Comparison of ENCODE assay signal across 26 mouse cellular contexts in genomic region chr11:85894136-85894530, GRCm38 (mm10). TPM values are rescaled to one million over a fixed set of nuclear protein-coding genes. Genes with fewer than 3 reads are reported as not detected.
DNase-seq lines count a peak whose midpoint lies in the region; ATAC-seq and TF ChIP-seq lines count a peak whose summit lies in the region.
"Had no signal": no experiment of that assay in that cellular context is flagged by ENCODE, and none has a peak within 500 bp of the region (broad histone marks: within the 10 kb centered on the region; RNA-seq: fewer than 3 reads in every experiment).

No protein-coding gene starts in this region.

- H3K9ac ChIP-seq in hindbrain, embryonic 11.5 days (ENCODE audit: low read depth, low read length), result no peak overlapping the region
- H3K9ac ChIP-seq in hindbrain, embryonic 14.5 days, result no peak overlapping the region
- H3K9ac ChIP-seq in lung, postnatal 0 days (replicated peaks; ENCODE audit: low read depth), result 0 out of 2 replicates have a peak overlapping the region, but pooled peaks have one; percentile 5
- peak overlapping the region; percentile 60; the same call in 1 of the 2 replicates for H3K9ac ChIP-seq in limb, embryonic 14.5 days (ENCODE audit: low read depth, low read length, severe bottlenecking)
- H3K9ac ChIP-seq: embryonic facial prominence, embryonic 12.5 days; forebrain, embryonic 15.5 days; heart, embryonic 12.5 days had no signal

- WGBS in hindbrain, embryonic 11.5 days, result 3% methylated on average over 3 of the region's 3 CpGs
- WGBS in hindbrain, embryonic 14.5 days, result 4% methylated on average over 3 of the region's 3 CpGs
- WGBS in lung, postnatal 0 days, result 12% methylated on average over 3 of the region's 3 CpGs
- 3% methylated on average over 3 of the region's 3 CpGs for WGBS in limb, embryonic 10.5 days
- WGBS in limb, embryonic 14.5 days, result 14% methylated on average over 3 of the region's 3 CpGs

- ATAC-seq in hindbrain, embryonic 11.5 days (ENCODE audit: low FRiP score), result no peak
- ATAC-seq in hindbrain, embryonic 14.5 days (ENCODE audit: low FRiP score), result no peak
- no peak for ATAC-seq in lung, postnatal 0 days
- no peak for ATAC-seq in limb, embryonic 14.5 days (ENCODE audit: low FRiP score, low read depth)
- ATAC-seq: CD4-positive, CD25-positive, alpha-beta regulatory T cell, adult 4 months; forebrain, embryonic 15.5 days had no signal

- TF ChIP-seq CTCF in lung, postnatal 0 days (IDR thresholded peaks at IDR 0.05), result no peak
- no peak for TF ChIP-seq CTCF in layer of hippocampus, adult 2 months (conservative IDR thresholded peaks at IDR 0.05)

- no peak for TF ChIP-seq EP300 in lung, postnatal 0 days (IDR thresholded peaks at IDR 0.05)

- no peak overlapping the region for H3K4me2 ChIP-seq in hindbrain, embryonic 11.5 days (replicated peaks; ENCODE audit: low read depth, low read length)
- no peak overlapping the region for H3K4me2 ChIP-seq in hindbrain, embryonic 14.5 days (replicated peaks)
- H3K4me2 ChIP-seq in lung, postnatal 0 days (replicated peaks; ENCODE audit: low read depth, low read length), result peak overlapping the region; percentile 46
- peak overlapping the region; percentile 73 for H3K4me2 ChIP-seq in limb, embryonic 14.5 days (replicated peaks; ENCODE audit: low read depth, low read length, severe bottlenecking)

- TF ChIP-seq POLR2A in limb, embryonic 14.5 days (IDR thresholded peaks at IDR 0.05; ENCODE audit: borderline replicate concordance, extremely low read depth, insufficient read depth, insufficient read length), result no peak

- H3K9me3 ChIP-seq in hindbrain, embryonic 11.5 days (ENCODE audit: control insufficient read depth, low read length), result no peaks in the 10 kb centered on the region
- no peaks in the 10 kb centered on the region for H3K9me3 ChIP-seq in hindbrain, embryonic 14.5 days (ENCODE audit: control insufficient read depth, low read length)
- H3K9me3 ChIP-seq in lung, postnatal 0 days (ENCODE audit: low read length), result no peaks in the 10 kb centered on the region
- no peaks in the 10 kb centered on the region for H3K9me3 ChIP-seq in limb, embryonic 10.5 days (replicated peaks)
- no peaks in the 10 kb centered on the region for H3K9me3 ChIP-seq in limb, embryonic 14.5 days (ENCODE audit: control insufficient read depth, low read length)
- H3K9me3 ChIP-seq: embryonic facial prominence, embryonic 12.5 days; forebrain, embryonic 15.5 days; G1E; heart, embryonic 12.5 days; hindbrain, embryonic 10.5 days had no signal

- no peak overlapping the region for H3K27ac ChIP-seq in hindbrain, embryonic 11.5 days (ENCODE audit: low read depth, low read length)
- H3K27ac ChIP-seq in hindbrain, embryonic 14.5 days, result no peak overlapping the region
- peak overlapping the region; percentile 75 for H3K27ac ChIP-seq in lung, postnatal 0 days (ENCODE audit: low read length)
- peak overlapping the region; percentile 97 for H3K27ac ChIP-seq in limb, embryonic 10.5 days
- peak overlapping the region; percentile 87 for H3K27ac ChIP-seq in limb, embryonic 14.5 days (replicated peaks; ENCODE audit: low read depth, low read length)
- no peak overlapping the region for H3K27ac ChIP-seq in layer of hippocampus, adult 2 months
- H3K27ac ChIP-seq: embryonic facial prominence, embryonic 12.5 days; forebrain, embryonic 15.5 days; heart, adult 2 months; hindbrain, embryonic 10.5 days had no signal

- H3K36me3 ChIP-seq in hindbrain, embryonic 11.5 days (ENCODE audit: control insufficient read depth, insufficient read depth, low read length), result no peaks in the 10 kb centered on the region
- H3K36me3 ChIP-seq in hindbrain, embryonic 14.5 days (replicated peaks; ENCODE audit: control insufficient read depth, insufficient read depth), result no peaks in the 10 kb centered on the region
- H3K36me3 ChIP-seq in lung, postnatal 0 days (ENCODE audit: insufficient read depth, low read length), result no peaks in the 10 kb centered on the region
- H3K36me3 ChIP-seq in limb, embryonic 10.5 days, result peaks cover 46% of the 10 kb centered on the region
- H3K36me3 ChIP-seq in limb, embryonic 14.5 days (ENCODE audit: control insufficient read depth, insufficient read depth, low read length), result peaks cover 10% of the 10 kb centered on the region
- H3K36me3 ChIP-seq: embryonic facial prominence, embryonic 12.5 days; forebrain, embryonic 15.5 days; G1E; heart, embryonic 12.5 days; hindbrain, embryonic 10.5 days had no signal

- no peak overlapping the region for H3K4me3 ChIP-seq in hindbrain, embryonic 11.5 days (ENCODE audit: low read depth, low read length)
- no peak overlapping the region for H3K4me3 ChIP-seq in hindbrain, embryonic 14.5 days (replicated peaks; ENCODE audit: low read length)
- no peak overlapping the region for H3K4me3 ChIP-seq in lung, postnatal 0 days (ENCODE audit: low read depth, low read length)
- peak overlapping the region; percentile 63 for H3K4me3 ChIP-seq in limb, embryonic 10.5 days
- H3K4me3 ChIP-seq in limb, embryonic 14.5 days (replicated peaks; ENCODE audit: low read length), result no peak overlapping the region; the same call in 1 of the 2 replicates
- H3K4me3 ChIP-seq in layer of hippocampus, adult 2 months, result no peak overlapping the region
- H3K4me3 ChIP-seq: heart, adult 2 months had no signal

- DNase-seq in hindbrain, embryonic 11.5 days (ENCODE audit: low spot score), result peak; percentile 36
- DNase-seq in hindbrain, embryonic 14.5 days (ENCODE audit: low spot score), result no peak
- no peak for DNase-seq in lung, postnatal 0 days (ENCODE audit: low spot score)
- no peak for DNase-seq in lung, postnatal 14 days
- no peak for DNase-seq in limb, embryonic 10.5 days (ENCODE audit: low spot score)
- no peak for DNase-seq in limb, embryonic 14.5 days (ENCODE audit: low spot score)
- no peak for DNase-seq in kidney, postnatal 36 days
- no peak for DNase-seq in layer of hippocampus, adult 2 months (ENCODE audit: low spot score in 2 of 2)
- DNase-seq: adrenal gland, postnatal 10 days; cerebellum, adult 11-12 months; cerebellum, adult 9-10 months; cerebellum, postnatal 25 days; gastrocnemius, postnatal 14 days; heart, adult 2 months had no signal

- H3K4me1 ChIP-seq in hindbrain, embryonic 11.5 days (replicated peaks; ENCODE audit: control insufficient read depth, insufficient read depth, low read length), result peaks cover 10% of the 10 kb centered on the region
- 0 out of 2 replicates have a peak, but pooled peaks cover 8% of the 10 kb centered on the region for H3K4me1 ChIP-seq in hindbrain, embryonic 14.5 days (replicated peaks; ENCODE audit: control insufficient read depth, insufficient read depth, low read length)
- H3K4me1 ChIP-seq in lung, postnatal 0 days (ENCODE audit: insufficient read depth, low read depth, low read length), result 0 out of 2 replicates have a peak, but pooled peaks cover 3% of the 10 kb centered on the region
- peaks cover 88% of the 10 kb centered on the region for H3K4me1 ChIP-seq in limb, embryonic 10.5 days
- peaks cover 47% of the 10 kb centered on the region for H3K4me1 ChIP-seq in limb, embryonic 14.5 days (ENCODE audit: control insufficient read depth, insufficient read depth, low read length)

- H3K27me3 ChIP-seq in hindbrain, embryonic 11.5 days (ENCODE audit: control insufficient read depth, insufficient read depth, low read length), result peaks cover 89% of the 10 kb centered on the region
- H3K27me3 ChIP-seq in hindbrain, embryonic 14.5 days (ENCODE audit: control insufficient read depth, insufficient read depth, low read length), result peaks cover 97% of the 10 kb centered on the region
- H3K27me3 ChIP-seq in lung, postnatal 0 days (replicated peaks; ENCODE audit: insufficient read depth, low read length), result peaks cover 23% of the 10 kb centered on the region; the same call in 1 of the 2 replicates
- peaks cover 98% of the 10 kb centered on the region for H3K27me3 ChIP-seq in limb, embryonic 10.5 days (ENCODE audit: low read depth, poor library complexity, severe bottlenecking)
- H3K27me3 ChIP-seq in limb, embryonic 14.5 days (ENCODE audit: control insufficient read depth, insufficient read depth, low read length), result peaks cover 32% of the 10 kb centered on the region

RNA-seq across cellular contexts. Expression of gene Tbx4, which starts 7.9 kb away (rescaled TPM):
- 0.08 and 0.13 TPM in 2 replicates for polyA plus RNA-seq in hindbrain, embryonic 11.5 days (2014; fragmentation: Nextera tagmentation; extraction: Ambion mirVana)
- 0.23 and 0.25 TPM in 2 replicates for polyA plus RNA-seq in hindbrain, embryonic 14.5 days (2014; fragmentation: Nextera tagmentation; extraction: Ambion mirVana)
- polyA plus RNA-seq in lung, postnatal 0 days (2015; fragmentation: Nextera tagmentation; extraction: Ambion mirVana), result 46.2 and 48.5 TPM in 2 replicates
- polyA plus RNA-seq in limb, embryonic 10.5 days (2016; fragmentation: Nextera tagmentation; extraction: Ambion mirVana), result 23.5 and 49.0 TPM in 2 replicates
- polyA plus RNA-seq in limb, embryonic 14.5 days (2012; rRNA removed), result 37.5 and 52.7 TPM in 2 replicates
- 15.5 and 20.0 TPM in 2 replicates for polyA plus RNA-seq in limb, embryonic 14.5 days (2014; fragmentation: Nextera tagmentation; extraction: Ambion mirVana)
- under 1 TPM; 0.13 to 0.22 TPM for total RNA-seq in layer of hippocampus, adult 2 months (2021)
- total RNA-seq: adrenal gland, postnatal 4 days; G1E; heart, adult 2 months had no signal
- polyA plus RNA-seq: CD4-positive, CD25-positive, alpha-beta regulatory T cell, adult 4 months; G1E had no signal

RNA-seq across cellular contexts. Expression of gene Gm11444, which starts 44.0 kb away (rescaled TPM):
- polyA plus RNA-seq in hindbrain, embryonic 11.5 days (2014; fragmentation: Nextera tagmentation; extraction: Ambion mirVana), result not detected in 2 replicates
- polyA plus RNA-seq in hindbrain, embryonic 14.5 days (2014; fragmentation: Nextera tagmentation; extraction: Ambion mirVana), result not detected in 2 replicates
- not detected in 2 replicates for polyA plus RNA-seq in lung, postnatal 0 days (2015; fragmentation: Nextera tagmentation; extraction: Ambion mirVana)
- not detected in 2 replicates for polyA plus RNA-seq in limb, embryonic 10.5 days (2016; fragmentation: Nextera tagmentation; extraction: Ambion mirVana)
- not detected in 2 replicates for polyA plus RNA-seq in limb, embryonic 14.5 days (2012; rRNA removed)
- not detected in 2 replicates for polyA plus RNA-seq in limb, embryonic 14.5 days (2014; fragmentation: Nextera tagmentation; extraction: Ambion mirVana)
- not detected for total RNA-seq in layer of hippocampus, adult 2 months (2021)
- total RNA-seq: adrenal gland, postnatal 10 days; adrenal gland, postnatal 4 days; G1E; gastrocnemius, postnatal 14 days; heart, adult 2 months; heart, postnatal 25 days had no signal
- polyA plus RNA-seq: cortical plate, adult 2 months; embryonic facial prominence, embryonic 12.5 days; forebrain, embryonic 11.5 days; forebrain, embryonic 15.5 days; G1E; gonadal fat pad, adult 2 months; heart, adult 2 months; heart, embryonic 12.5 days; heart, embryonic 16.5 days; hindbrain, embryonic 10.5 days had no signal

Comparison
In these comparisons a context has a peak if more than half of its experiments do, and no peak if none do; other contexts are left out.
1. H3K27ac ChIP-seq: peak in lung, postnatal 0 days (single experiment), limb, embryonic 10.5 days (single experiment) and limb, embryonic 14.5 days (single experiment); none in hindbrain, embryonic 11.5 days (single experiment), hindbrain, embryonic 14.5 days (single experiment) and layer of hippocampus, adult 2 months (single experiment).
2. H3K4me2 ChIP-seq: peak in lung, postnatal 0 days (single experiment) and limb, embryonic 14.5 days (single experiment); none in hindbrain, embryonic 11.5 days (single experiment) and hindbrain, embryonic 14.5 days (single experiment).
3. H3K9ac ChIP-seq: peak in lung, postnatal 0 days (single experiment) and limb, embryonic 14.5 days (single experiment); none in hindbrain, embryonic 11.5 days (single experiment) and hindbrain, embryonic 14.5 days (single experiment).
4. RNA of gene Tbx4, which starts 7.9 kb away (polyA plus RNA-seq): 23.5 to 49.0 TPM in limb, embryonic 10.5 days, 46.2 to 48.5 TPM in lung, postnatal 0 days and 15.5 to 52.7 TPM in limb, embryonic 14.5 days; 0.23 to 0.25 TPM in hindbrain, embryonic 14.5 days and 0.08 to 0.13 TPM in hindbrain, embryonic 11.5 days; every median in the first group is over 10 times any median in the second.